Mouse (Mus musculus) midbrain, postnatal 0 days (tissue): ENCODE measurements at regions not wholly inside any gene's neighbourhood (a gene's known extent, or its start where the extent isn't known, plus 50 kb on each side); places are given as distances from the start of the nearest gene placed in this dataset.

Experiments
- ATAC-seq: fragments of 200-750 bp; cut with Nextera tagmentation; 2 replicates; pipeline ENCODE4 v1.8.0; 2017; ENCODE audit warnings: moderate number of reproducible peaks, mild to moderate bottlenecking, moderate TSS enrichment, moderate library complexity; ENCODE audit not compliant: low FRiP score
- DNase-seq: peaks from one replicate; pipeline ENCODE4 v3.0.0-alpha.2; 2015; ENCODE audit warnings: low spot score
- H3K27ac ChIP-seq: fragments of 300-500 bp; sonication (generic); 2 replicates; pipeline ENCODE4 v1.5.1; 2014; ENCODE audit warnings: low read depth, mild to moderate bottlenecking, low read length, mixed read lengths
- H3K27me3 ChIP-seq: fragments of 300-500 bp; sonication (generic); 2 replicates; pipeline ENCODE4 v1.6.1; 2014; ENCODE audit warnings: low read length, control low read depth, mixed read lengths; ENCODE audit not compliant: insufficient read depth
- H3K36me3 ChIP-seq: fragments of 300-500 bp; sonication (generic); 2 replicates; pipeline ENCODE4 v1.6.1; 2014; ENCODE audit warnings: low read length, control low read depth, mixed read lengths; ENCODE audit not compliant: insufficient read depth
- H3K4me1 ChIP-seq: fragments of 300-500 bp; sonication (generic); 2 replicates; pipeline ENCODE4 v1.6.1; 2014; ENCODE audit warnings: mild to moderate bottlenecking, control low read depth, antibody characterized with exemption, low read length, mixed read lengths; ENCODE audit not compliant: insufficient read depth
- H3K4me2 ChIP-seq: fragments of 300-500 bp; sonication (generic); 2 replicates; pipeline ENCODE4 v1.6.1; 2014; ENCODE audit warnings: low read depth, mild to moderate bottlenecking, low read length, mixed read lengths; ENCODE audit not compliant: poor library complexity, severe bottlenecking
- H3K4me3 ChIP-seq: fragments of 300-500 bp; sonication (generic); 2 replicates; pipeline ENCODE4 v1.5.1; 2014; ENCODE audit warnings: low read depth, mild to moderate bottlenecking, low read length, moderate library complexity
- H3K9ac ChIP-seq: fragments of 300-500 bp; sonication (generic); replicated peaks from 2 replicates; pipeline ENCODE4 v1.6.1; 2014; ENCODE audit warnings: mild to moderate bottlenecking, low read length, moderate library complexity, mixed read lengths; ENCODE audit not compliant: poor library complexity, severe bottlenecking
- H3K9me3 ChIP-seq: fragments of 300-500 bp; sonication (generic); 2 replicates; pipeline ENCODE4 v1.6.1; 2016; ENCODE audit warnings: low read length, control low read depth
- CTCF ChIP-seq: IDR thresholded peaks from 2 replicates; pipeline ENCODE4 v1.5.1; 2016; ENCODE audit warnings: antibody characterized with exemption, mild to moderate bottlenecking
- WGBS: fragments of 180-500 bp; shearing (Covaris S2); extraction: QIAGEN DNeasy Blood & Tissue Kit; methylation state at CpG from one replicate; pipeline ENCODE4 v1.1.7; 2014; 5-methylcytosine and 5-hydroxymethylcytosine counted together

DNA sequence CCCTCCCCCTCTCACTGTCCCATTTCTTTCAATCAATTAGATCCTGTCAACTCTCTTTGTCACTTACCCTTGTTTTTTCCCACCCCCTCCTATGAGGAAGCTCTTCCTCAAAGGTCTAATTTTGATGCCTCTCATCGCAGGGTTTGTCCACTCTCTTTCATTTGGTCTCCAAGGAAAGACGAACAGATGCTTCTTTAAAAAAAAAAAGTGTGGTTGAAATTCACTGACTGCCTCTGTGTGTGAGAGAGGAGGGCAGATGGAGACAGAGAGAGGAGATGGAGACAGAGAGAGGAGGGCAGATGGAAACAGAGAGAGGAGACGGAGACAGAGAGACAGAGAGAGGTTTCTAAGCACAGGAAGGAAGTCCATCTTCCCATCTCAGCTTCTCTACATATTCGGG is 113.1 kb downstream of the Cartpt start:
- ATAC-seq (no peak), DNase-seq (no peak)
- no peaks in the 10 kb centered on the region for H3K27me3 ChIP-seq
- H3K4me3 ChIP-seq: no peak overlapping the region
- no peak overlapping the region for H3K27ac ChIP-seq
- WGBS: 67% methylated on average over 4 of the region's 4 CpGs
- H3K4me2 ChIP-seq: no peak overlapping the region
- no peaks in the 10 kb centered on the region for H3K36me3 ChIP-seq
- H3K4me1 ChIP-seq: peaks cover 4% of the 10 kb centered on the region; the same call in 1 of the 2 replicates
- H3K9me3 ChIP-seq: no peaks in the 10 kb centered on the region
- no peak overlapping the region for H3K9ac ChIP-seq
- no peak for TF ChIP-seq CTCF

DNA sequence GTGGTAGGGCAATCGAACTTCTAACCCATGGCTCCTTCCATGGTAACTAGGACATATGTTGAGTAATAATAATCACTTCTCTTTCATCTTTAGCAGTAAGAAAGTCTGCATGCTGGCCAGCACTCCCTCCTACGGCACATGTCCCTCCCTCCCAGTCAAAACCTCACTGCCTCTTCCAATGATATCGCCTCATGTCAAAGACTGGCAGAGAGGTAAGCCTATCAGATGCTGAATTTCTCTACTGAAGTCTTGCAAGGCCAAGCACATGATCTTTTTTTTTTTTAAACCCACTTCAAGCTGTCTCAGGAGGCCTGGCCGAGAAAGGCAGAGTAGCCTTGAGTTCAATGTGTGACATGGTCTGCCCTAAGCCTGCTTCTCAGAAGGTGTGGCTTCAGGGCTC is 115.5 kb downstream of the Cartpt start:
- peak; percentile 56 for ATAC-seq
- no peaks in the 10 kb centered on the region for H3K27me3 ChIP-seq
- H3K4me3 ChIP-seq: no peak overlapping the region
- no peak overlapping the region for H3K27ac ChIP-seq
- no peak overlapping the region for H3K4me2 ChIP-seq
- 79% methylated on average over 4 of the region's 4 CpGs for WGBS
- H3K4me1 ChIP-seq: peaks cover 22% of the 10 kb centered on the region; the same call in 1 of the 2 replicates
- no peak for TF ChIP-seq CTCF
- no peaks in the 10 kb centered on the region for H3K36me3 ChIP-seq
- no peak overlapping the region for H3K9ac ChIP-seq
- no peaks in the 10 kb centered on the region for H3K9me3 ChIP-seq
- no peak for DNase-seq

DNA sequence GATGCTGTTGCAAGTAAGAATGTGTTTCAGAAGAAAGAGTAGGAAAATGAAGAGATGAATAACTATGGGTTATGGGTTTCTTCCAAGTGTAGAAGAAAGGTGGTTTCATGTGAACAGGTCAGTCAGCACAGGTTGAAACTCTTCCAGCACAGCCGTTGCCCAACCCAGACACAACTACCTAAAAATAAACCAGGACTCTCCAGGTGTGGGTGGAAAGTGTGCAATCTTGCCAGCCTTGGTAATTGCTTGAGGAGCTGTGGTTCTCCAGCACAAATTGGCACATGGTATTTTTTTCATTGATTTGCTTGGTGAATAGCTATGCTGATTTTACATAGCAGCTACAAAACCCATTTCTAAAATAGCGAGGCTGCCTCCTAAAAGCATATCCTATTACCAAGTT is 116.6 kb downstream of the Cartpt start:
- Histone ChIP-seq H3K36me3 (no peaks in the 10 kb centered on the region), H3K4me2 (no peak overlapping the region), H3K9me3 (no peaks in the 10 kb centered on the region), H3K27me3 (no peaks in the 10 kb centered on the region), H3K27ac (no peak overlapping the region), H3K4me1 (peaks cover 22% of the 10 kb centered on the region; the same call in 1 of the 2 replicates), H3K9ac (no peak overlapping the region), H3K4me3 (no peak overlapping the region)
- TF ChIP-seq CTCF: no peak
- 84% methylated on average over 2 of the region's 2 CpGs for WGBS
- DNase-seq (no peak), ATAC-seq (no peak)

DNA sequence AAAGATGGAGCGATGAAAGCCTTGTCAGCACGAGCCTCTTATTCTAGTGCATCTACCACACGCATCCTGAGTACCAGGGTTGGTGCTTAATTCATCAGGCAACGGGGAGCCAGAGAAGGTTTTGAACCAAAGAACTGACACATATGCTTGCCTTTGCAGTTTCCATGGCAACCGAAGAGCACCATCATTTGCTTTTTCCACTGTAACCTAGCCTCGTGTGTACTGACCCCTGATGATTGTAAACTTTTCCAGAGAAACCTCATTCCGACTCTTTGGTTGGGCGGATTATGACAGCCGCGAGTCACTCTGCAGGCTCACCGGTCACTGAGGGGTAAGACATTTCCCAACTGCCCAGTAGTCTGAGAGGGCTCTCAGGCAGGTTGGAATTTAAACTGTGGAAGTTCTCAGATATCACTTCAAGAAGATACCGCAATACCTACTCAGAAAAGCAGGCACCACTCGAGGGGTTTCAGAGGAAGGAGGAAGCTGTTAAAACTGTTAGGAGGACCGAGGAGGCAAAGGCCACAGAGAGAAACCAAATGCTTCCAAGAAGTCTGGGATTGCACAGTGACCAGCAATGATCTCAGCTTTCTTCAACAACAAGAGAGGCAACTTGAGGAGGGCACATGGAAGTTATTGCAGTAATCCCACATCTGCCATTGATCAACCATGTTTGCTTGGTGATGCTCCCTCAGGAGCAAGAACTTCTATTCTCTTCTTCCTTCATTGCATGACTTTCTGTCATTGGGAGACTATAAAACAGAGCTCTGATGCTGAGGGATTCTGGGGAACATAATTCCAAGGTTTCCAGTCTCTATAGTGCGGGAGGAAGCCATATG is 117.8 kb downstream of the Cartpt start:
- Histone ChIP-seq H3K27me3 (no peaks in the 10 kb centered on the region), H3K27ac (no peak overlapping the region), H3K4me3 (no peak overlapping the region), H3K4me2 (no peak overlapping the region), H3K9me3 (no peaks in the 10 kb centered on the region), H3K36me3 (no peaks in the 10 kb centered on the region), H3K4me1 (peaks cover 22% of the 10 kb centered on the region; the same call in 1 of the 2 replicates), H3K9ac (no peak overlapping the region)
- WGBS: 67% methylated on average over 15 of the region's 15 CpGs
- ATAC-seq (no peak), DNase-seq (peak; percentile 27)
- no peak for TF ChIP-seq CTCF

DNA sequence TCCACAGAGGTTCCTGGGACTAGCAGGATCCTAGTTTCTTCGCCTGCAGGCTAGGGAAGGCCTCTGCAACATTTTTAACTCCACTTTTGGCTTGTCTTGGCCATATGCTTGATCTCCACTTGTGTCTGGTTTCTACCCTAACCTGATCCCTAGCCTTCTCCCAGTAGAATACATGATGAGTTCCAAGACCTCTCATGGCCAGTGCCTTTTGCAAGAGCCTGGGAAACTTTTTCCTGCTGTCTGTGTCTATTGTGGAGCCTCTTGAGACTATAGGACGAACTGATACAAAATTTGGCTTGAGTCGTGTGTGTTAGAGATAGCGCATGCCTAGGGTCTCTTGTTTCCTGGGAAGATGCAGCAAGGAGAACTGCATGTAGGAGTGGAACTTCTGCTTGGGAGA is 119.3 kb downstream of the Cartpt start:
- no peak for TF ChIP-seq CTCF
- DNase-seq: no peak
- Histone ChIP-seq H3K27me3 (no peaks in the 10 kb centered on the region), H3K36me3 (no peaks in the 10 kb centered on the region), H3K4me2 (no peak overlapping the region), H3K9ac (no peak overlapping the region), H3K27ac (no peak overlapping the region), H3K4me1 (peaks cover 22% of the 10 kb centered on the region; the same call in 1 of the 2 replicates), H3K9me3 (no peaks in the 10 kb centered on the region), H3K4me3 (no peak overlapping the region)
- ATAC-seq: no peak
- WGBS: 77% methylated on average over 4 of the region's 4 CpGs

DNA sequence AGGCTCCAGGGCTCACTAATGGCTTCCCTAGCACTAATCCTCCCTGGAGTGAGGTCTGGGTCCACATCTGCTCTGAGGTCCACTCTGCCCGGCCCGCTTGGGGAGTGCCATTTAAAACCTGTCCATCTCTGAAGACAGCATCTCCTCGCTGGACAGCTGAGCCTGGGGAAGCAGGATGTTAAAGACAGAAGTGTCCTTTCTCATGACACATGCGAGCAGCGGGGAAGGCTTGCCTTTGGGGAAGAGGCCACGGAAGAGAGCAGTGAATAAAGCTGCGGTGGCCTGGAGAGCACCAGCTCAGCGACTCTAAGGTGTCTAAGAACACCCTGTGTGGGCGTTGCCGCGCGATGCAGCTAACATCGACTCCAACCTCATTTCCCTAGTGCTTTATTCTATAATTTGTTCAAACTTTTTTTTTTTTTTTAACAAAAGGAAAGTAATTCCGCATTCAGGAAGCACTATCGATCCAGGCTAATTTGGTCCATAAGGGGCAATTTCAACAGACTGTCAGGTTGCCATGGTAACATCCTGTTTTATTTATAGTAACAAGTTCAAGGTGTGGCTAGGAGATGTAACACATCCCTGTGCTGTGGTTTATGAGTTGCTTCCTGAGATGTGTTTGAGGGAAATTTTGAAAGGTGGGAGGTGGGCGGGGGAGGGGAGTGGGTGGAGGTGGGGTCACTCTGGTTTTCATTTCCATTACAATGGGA is 120.0 kb downstream of the Cartpt start:
- DNase-seq: peak; percentile 68
- H3K27ac ChIP-seq: peak overlapping the region; percentile 57
- no peaks in the 10 kb centered on the region for H3K9me3 ChIP-seq
- H3K4me1 ChIP-seq: peaks cover 22% of the 10 kb centered on the region; the same call in 1 of the 2 replicates
- no peak overlapping the region for H3K4me3 ChIP-seq
- WGBS: 10% methylated on average over 16 of the region's 16 CpGs
- H3K36me3 ChIP-seq: no peaks in the 10 kb centered on the region
- peak; percentile 63 for ATAC-seq
- 0 out of 2 replicates have a peak overlapping the region, but pooled peaks have one; percentile 29 for H3K9ac ChIP-seq
- TF ChIP-seq CTCF: no peak
- peak overlapping the region; percentile 41 for H3K4me2 ChIP-seq
- H3K27me3 ChIP-seq: no peaks in the 10 kb centered on the region
